Mouse (Mus musculus): ENCODE data around the gene Cmss1. TPM values are rescaled to one million over a fixed set of nuclear protein-coding genes. Genes with fewer than 3 reads are reported as not detected.

The Cmss1 gene
- total RNA-seq, 2 experiments from 2014 or later: 16.2 to 16.3 TPM

DNA sequence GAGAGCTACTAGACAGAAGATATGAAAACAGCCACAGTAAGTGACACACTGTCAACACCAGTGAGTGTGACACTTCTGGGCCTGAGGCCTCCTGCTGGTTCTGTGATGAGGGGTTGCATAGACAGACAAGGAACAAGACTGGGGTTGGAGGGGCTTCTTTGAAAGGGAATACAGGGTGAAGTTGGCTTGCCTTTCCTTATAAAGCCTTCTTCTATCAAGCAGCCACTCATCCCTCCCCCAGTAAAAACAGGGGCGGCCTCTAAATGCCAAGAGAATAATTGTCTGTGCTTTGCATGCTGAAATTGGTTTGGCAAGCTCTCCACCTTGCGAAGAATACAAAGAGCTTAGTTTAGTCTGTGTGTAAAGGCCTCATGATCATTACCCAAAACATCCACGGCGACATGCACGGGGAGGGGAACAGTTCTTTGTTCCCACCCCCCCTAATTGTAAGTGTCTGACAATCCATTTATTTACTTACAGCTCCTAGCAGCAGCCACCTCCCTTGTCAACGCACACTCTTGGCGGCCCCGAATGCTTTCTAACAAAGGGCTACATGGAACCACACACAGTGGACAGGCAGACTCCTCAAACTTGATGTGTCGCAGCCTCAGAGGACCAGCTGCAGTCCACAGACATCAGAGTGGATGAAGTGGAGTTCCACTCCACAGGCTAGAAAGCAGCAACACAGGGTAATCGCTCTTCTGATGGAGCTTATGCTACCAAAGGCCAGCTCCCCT lies 110.1 kb downstream of the Cmss1 start:
- peak overlapping the region; percentile 52 for H3K27ac ChIP-seq
- TF ChIP-seq CTCF (conservative IDR thresholded peaks at IDR 0.05): no peak
- no peak overlapping the region for H3K4me3 ChIP-seq
- peak; percentile 26 to 40 for DNase-seq (ENCODE audit: low spot score in 2 of 2)

DNA sequence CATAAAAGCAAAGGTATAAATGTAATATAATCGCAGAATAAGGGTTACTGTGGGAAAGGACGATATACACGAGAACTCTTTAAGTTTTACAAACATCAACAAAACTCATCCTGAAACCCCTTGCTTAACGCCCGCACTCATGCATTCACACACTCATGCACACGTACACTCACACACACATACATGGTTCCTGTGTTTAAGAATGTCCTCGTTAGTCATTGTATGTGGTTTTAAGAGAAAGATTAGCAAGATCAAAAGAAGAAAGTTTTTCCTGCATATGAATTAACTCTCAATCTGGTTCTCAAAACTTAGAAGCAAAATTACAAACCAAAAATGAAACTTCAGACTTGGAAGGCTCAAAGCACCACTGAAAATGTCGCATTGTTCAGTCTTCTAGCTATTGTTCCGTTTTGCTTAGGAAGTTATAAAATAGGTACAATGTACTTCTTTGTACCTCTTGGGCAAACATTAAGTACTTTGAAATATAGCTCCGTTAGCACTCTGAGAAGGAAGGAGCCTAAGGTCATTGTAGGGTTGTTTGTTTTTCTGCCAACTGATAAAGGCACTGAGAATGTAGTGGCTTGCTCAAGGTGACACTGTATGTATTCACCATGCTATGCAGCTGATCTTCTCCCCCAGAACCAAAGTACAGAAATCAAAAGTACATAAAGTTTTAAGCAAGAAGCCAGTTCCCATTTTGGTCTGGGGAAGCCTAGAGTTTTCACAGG lies 111.0 kb downstream of the Cmss1 start:
- DNase-seq (ENCODE audit: low spot score in 2 of 2): no peak
- no peak overlapping the region for H3K4me3 ChIP-seq
- H3K27ac ChIP-seq: peak overlapping the region; percentile 52
- no peak for TF ChIP-seq CTCF (conservative IDR thresholded peaks at IDR 0.05)

DNA sequence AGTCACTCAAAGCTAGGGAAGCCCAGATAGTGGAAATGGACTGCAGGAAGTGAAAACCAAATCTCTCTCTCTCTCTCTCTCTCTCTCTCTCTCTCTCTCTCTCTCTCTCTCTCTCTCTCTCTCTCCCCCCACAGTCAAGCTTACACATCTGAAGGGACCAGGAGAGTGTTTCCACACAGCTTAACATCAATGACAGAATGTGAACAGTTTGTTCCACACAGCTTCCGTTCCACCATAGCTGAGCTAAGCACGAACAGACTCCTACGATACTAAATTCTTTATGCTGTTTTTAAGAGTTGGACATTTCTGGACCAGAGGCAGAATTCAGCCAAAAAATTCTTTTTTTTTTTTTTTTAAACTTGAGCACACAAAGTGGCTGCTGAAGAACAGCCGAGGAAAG lies 114.8 kb downstream of the Cmss1 start:
- no peak for DNase-seq (ENCODE audit: low spot score in 2 of 2)
- Histone ChIP-seq H3K4me3 (no peak overlapping the region), H3K27ac (no peak overlapping the region)
- TF ChIP-seq CTCF (conservative IDR thresholded peaks at IDR 0.05): no peak

DNA sequence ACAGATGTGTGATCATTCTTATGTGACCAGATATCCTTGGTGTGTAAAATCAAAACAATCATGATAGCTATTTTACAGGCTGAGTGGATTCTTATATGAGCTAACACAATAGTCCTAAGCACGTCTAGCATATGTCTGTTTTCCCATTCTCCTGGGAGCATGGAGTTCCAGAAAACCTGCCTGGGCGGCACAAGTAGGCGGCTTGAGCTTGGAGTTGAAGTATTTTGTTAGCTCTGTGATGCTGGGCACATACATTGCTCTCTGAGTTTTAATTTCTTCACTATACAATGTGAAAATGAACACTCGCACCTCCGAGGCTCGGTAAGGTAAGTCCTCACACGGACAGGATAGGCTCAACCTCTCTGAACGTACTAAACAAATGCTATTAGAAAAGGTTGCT lies 116.0 kb downstream of the Cmss1 start:
- no peak overlapping the region for H3K4me3 ChIP-seq
- no peak for TF ChIP-seq CTCF (conservative IDR thresholded peaks at IDR 0.05)
- no peak for DNase-seq (ENCODE audit: low spot score in 2 of 2)
- H3K27ac ChIP-seq: peak overlapping the region; percentile 19

- H3K4me3 ChIP-seq: no peak overlapping the region
- H3K27ac ChIP-seq: no peak overlapping the region
- TF ChIP-seq CTCF (conservative IDR thresholded peaks at IDR 0.05): no peak
- no peak for DNase-seq (ENCODE audit: low spot score in 2 of 2)
These were observed 118.0 kb downstream of the Cmss1 start for GRCm38 (mm10) chr16:57488661-57489060.

GRCm38 (mm10) chr16:57486266-57486665 lies 120.4 kb downstream of the Cmss1 start:
- H3K4me3 ChIP-seq: no peak overlapping the region
- no peak for TF ChIP-seq CTCF (conservative IDR thresholded peaks at IDR 0.05)
- no peak overlapping the region for H3K27ac ChIP-seq
- DNase-seq (ENCODE audit: low spot score in 2 of 2): no peak

DNA sequence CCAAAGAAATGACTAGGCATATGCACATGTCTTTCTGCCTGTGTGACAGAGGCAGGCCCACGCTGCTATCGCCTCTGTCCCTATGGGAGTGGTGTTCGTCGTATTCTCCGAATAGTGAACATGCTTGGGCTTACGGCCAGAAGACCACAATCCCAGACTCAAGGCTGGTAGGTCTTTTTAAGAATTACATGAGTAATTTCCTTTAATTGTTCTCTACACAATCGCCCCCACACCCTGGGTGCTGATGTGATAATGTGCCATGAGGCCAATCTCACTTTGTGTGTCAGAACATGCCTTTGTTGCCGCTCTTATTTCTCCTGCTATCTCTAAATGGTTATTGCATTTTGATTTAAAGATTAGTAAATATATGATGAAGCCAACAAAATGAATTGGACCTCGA lies 121.4 kb downstream of the Cmss1 start:
- Histone ChIP-seq H3K27ac (no peak overlapping the region), H3K4me3 (no peak overlapping the region)
- no peak for DNase-seq (ENCODE audit: low spot score in 2 of 2)
- no peak for TF ChIP-seq CTCF (conservative IDR thresholded peaks at IDR 0.05)

DNA sequence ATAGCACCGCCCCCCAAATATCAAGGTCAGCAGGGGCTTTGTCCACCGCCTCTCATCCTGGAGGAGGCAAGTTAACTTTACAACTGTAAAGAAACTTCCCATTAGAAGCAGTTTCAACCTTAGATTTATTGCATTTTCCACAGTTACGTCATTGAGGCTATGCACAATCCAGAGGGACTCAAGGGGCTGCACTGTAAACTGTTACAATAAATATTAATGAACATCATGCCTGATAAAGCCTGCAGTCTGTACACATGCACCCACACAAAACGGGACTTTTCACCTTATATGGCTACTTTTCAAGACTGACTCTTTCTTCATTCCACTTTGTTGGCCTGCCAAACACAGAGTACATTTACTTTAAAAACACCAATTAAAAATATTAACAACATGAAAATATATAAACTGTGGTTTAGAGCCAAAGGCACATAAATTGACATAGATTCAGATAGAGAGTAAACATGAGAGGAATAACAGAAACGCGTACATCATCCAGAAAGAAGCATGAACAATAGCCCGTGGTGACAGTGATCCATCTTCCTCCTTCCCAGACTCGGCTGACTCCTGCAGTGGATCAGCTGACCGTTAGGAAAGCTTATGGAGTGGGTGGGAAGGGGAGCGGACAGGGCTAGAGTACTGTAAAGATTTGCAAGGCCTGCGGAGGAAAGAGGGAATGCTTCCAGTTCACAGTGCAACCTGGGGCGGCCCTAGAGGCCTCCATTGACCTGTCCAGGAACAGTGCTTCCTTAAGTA lies 122.4 kb downstream of the Cmss1 start:
- no peak for DNase-seq (ENCODE audit: low spot score in 2 of 2)
- H3K4me3 ChIP-seq: no peak overlapping the region
- no peak for TF ChIP-seq CTCF (conservative IDR thresholded peaks at IDR 0.05)
- no peak overlapping the region for H3K27ac ChIP-seq

DNA sequence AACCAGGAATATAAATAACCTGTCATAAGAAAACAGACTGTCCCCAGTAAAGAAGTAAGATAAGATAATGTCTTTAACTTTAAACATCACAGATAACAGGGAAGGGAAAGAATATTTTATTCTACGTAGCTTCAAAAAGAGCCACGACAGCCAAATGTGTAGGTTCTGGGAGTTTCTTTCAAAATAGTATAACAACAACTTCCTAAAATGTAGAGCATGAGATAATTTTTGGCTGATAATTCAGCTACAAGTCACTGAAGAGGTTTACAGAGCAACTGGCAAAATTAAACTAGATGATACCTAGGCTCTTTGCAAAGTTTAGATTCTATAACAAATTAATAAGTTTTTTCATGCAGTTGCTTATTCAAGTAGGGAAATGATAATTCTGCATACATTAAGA lies 123.2 kb downstream of the Cmss1 start:
- no peak overlapping the region for H3K27ac ChIP-seq
- no peak for DNase-seq (ENCODE audit: low spot score in 2 of 2)
- no peak for TF ChIP-seq CTCF (conservative IDR thresholded peaks at IDR 0.05)
- H3K4me3 ChIP-seq: no peak overlapping the region

DNA sequence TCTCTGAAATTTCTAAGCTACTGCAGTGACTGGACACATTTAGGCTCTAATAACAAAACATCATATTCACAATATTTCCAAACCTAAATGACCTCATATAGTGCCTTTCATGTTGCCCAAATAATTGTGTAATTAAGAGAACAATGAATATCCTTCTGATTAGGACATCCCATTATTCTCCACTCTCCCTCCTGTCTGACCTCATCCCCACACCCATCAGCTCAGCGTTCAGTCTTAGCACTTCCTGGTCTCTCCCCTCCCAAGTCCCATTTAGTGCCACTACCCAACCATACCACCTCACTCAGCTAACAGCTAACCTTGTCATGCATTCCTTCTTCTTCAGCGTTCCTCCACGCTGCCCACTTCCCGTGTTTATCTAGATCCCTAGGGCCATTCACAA lies 123.8 kb downstream of the Cmss1 start:
- no peak for DNase-seq (ENCODE audit: low spot score in 2 of 2)
- Histone ChIP-seq H3K4me3 (no peak overlapping the region), H3K27ac (no peak overlapping the region)
- TF ChIP-seq CTCF (conservative IDR thresholded peaks at IDR 0.05): no peak

- Histone ChIP-seq H3K27ac (no peak overlapping the region), H3K4me3 (no peak overlapping the region)
- TF ChIP-seq CTCF (conservative IDR thresholded peaks at IDR 0.05): no peak
- no peak for DNase-seq (ENCODE audit: low spot score in 2 of 2)
These were observed 124.4 kb downstream of the Cmss1 start for GRCm38 (mm10) chr16:57482264-57482663.

GRCm38 (mm10) chr16:57479776-57480175 lies 126.9 kb downstream of the Cmss1 start:
- no peak overlapping the region for H3K27ac ChIP-seq
- H3K4me3 ChIP-seq: no peak overlapping the region
- no peak for DNase-seq (ENCODE audit: low spot score in 2 of 2)
- TF ChIP-seq CTCF (conservative IDR thresholded peaks at IDR 0.05): no peak

DNA sequence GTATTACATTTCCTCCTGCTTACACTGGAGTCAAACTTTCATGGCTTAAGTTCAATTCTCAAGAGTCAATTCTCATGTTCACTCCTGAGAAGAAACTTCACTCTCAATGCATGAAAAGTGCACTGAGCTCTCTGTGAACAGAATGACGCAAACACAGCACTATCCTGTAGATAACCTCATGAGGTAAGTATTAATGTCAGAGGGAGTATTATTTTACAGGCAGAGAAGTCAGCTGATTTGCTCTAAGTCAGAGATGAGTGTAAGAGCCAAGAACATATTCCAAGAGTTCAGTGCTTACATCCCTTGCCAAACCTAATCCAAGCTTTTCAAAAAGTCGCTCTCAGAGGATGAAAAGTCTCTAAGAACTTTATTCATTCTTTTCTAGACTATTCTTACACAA lies 128.2 kb downstream of the Cmss1 start:
- no peak for TF ChIP-seq CTCF (conservative IDR thresholded peaks at IDR 0.05)
- no peak overlapping the region for H3K27ac ChIP-seq
- no peak overlapping the region for H3K4me3 ChIP-seq
- DNase-seq (ENCODE audit: low spot score in 2 of 2): no peak
